Mouse (Mus musculus) B cell, adult 2 months (primary cell): ENCODE results near the gene Vmn1r122.
"Not testable (repeated sequence)": the region's sequence is repeated elsewhere in the genome, so short reads cannot be mapped to it uniquely, and the experiment has no call there.

Experiments
- DNase-seq, 2 experiments: peaks; one replicate each; pipeline ENCODE4 v3.0.0; 2022

Vmn1r122 gene

DNA sequence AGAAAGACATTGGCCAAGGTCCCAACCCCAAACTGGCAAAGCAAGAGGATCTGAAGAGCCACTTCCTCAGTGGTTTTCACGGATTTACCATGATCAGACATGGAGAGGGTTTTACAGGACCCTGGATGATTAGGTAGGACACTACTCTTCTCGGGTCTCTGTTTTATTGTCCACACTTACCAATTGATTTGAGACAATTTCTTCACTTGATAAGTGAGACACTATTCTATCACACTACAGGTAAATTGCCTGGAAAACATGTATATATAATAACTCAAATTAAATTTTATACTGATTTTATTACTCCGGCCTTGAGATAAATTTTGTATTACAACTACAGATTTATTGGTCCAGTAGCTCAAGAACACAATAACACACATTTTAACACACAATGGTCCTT is at the start of gene Vmn1r122:
Gene Vmn1r122, minus strand, starts transcription at position 101 of the 400 bp plus-strand sequence.
- not testable (repeated sequence) for DNase-seq

DNA sequence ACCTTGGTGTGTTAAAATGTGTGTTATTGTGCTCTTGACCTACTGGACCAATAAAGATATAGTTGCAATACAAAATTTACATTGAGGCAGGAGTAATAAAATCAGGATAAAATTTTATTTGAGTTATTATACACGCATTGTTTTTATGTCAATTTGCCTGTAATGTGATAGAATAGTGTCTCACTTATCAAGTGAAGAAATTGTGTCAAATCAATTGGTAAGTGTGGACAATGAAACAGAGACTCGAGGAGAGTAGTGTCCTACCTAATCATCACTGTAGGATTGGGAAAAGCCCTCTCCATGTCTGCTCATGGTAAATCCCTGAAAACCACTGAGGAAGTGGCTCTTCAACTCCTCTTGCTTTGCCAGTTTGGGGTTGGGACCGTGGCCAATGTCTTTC is 28.0 kb upstream of the Vmn1r122 start, which contains the start of gene Vmn1r123:
Gene Vmn1r123, plus strand, starts transcription at position 301 of the 400 bp plus-strand sequence.
- DNase-seq, result not testable (repeated sequence)

DNA sequence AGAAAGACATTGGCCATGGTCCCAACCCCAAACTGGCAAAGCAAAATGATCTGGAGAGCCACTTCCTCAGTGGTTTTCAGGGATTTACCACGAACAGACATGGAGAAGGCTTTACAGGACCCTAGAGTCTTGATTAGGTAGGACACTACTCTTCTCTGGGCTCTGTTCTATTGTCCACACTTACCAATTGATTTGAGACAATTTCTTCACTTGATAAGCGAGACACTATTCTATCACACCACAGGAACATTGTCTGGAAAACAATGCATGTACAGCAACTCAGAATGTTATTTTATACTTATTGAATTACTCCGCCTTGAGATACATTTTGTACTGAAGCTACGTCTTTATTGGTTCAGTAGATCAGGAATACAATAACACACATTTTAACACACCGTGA is 35.5 kb downstream of the Vmn1r122 start, which contains the start of gene Vmn1r121:
Gene Vmn1r121, minus strand, starts transcription at position 101 of the 400 bp plus-strand sequence.
- not testable (repeated sequence) for DNase-seq
